Mouse (Mus musculus) monocyte, adult 2 months (primary cell): Measurements from ENCODE around the gene Ssbp2.
A peak's percentile ranks its signal among the peaks of the same experiment; 100 is the strongest.

Experiments
- DNase-seq, 2 experiments: peaks; one replicate each; pipeline ENCODE4 v3.0.0; 2022; ENCODE audit warnings: low spot score in 2 of 2, low read depth in 1 of 2

Gene Ssbp2

DNA sequence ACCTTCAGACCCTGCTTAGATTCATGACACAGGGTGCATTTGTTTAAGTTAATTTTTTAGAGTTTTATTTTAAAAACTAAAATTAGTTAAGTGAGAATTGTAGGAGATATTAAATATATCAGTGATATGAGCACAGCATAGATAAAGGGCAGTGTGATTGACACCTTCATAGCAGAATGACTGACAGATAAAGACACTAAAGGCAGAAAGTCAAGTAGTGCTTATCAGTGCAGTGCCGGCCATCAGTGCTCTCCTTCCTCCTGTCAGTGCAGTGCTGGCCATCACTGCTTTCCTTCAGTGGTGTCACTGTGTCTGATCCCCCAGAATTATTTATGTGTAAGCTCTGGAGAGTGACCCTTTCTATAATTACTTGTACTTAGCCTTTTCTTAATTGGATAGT lies 159.3 kb downstream of the Ssbp2 start:
- DNase-seq, result no peak

DNA sequence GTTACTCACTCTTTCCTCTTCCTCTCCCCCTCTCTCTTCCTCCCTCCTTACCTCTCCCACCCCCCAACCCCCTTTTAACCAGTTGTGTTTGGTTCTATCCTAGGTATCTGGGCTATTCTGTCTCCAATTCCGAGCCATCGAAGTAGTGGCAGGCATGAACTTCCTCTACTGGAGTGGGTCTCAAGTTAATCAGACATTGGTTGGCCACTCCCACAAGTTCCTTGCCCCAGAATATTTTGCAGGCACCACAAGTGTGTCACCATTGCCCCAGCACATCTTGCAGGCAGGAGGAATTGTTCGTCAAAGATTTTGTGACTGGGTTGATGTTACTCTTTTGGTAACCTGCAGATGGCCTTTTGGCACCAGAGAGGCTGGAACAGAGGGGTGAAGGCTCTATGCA lies 160.5 kb downstream of the Ssbp2 start:
- no peak for DNase-seq

DNA sequence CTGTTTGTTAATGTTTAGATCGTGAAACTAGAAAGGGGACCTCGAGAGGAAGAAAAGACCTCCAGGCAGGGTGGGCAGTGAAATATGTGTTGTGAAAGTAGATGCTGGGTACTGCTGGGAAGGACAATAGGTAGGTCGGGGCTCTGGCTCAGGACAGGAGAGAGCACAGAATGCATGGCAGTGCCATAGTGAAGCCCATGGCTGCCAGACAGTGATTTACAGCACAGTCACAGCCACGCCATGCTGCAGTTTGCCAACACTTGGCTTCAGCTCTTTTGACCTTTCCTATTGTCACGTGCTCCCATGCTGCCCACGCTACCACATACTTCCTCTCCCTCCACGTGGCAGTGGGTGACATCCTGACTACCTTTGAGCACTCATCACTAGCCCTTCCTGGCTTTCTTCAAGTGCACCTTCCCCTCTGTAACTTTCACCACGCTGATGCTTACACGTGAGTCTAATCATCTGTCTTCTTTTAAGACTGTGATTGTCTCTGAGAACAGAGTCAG lies 171.3 kb downstream of the Ssbp2 start:
- DNase-seq, result no peak

DNA sequence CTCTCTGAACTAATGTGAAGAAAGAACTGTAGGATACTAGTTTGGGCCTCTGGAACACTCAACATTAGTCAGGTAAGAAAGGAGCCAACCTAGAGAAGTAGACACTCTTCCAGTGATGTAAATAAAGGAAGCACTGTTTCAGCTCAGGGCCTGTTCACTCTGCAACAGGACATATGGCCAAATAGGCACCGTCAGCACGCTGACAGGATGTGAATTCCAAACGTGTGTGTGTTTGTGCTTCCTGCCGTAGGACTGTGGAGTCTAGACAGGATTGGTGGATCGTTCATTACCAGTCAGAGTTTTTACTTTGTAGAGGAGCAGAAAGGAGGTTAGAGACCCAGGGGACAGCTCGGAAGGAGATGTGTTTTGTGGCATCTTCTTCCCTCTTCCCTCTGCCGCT lies 174.0 kb downstream of the Ssbp2 start:
- no peak for DNase-seq

DNA sequence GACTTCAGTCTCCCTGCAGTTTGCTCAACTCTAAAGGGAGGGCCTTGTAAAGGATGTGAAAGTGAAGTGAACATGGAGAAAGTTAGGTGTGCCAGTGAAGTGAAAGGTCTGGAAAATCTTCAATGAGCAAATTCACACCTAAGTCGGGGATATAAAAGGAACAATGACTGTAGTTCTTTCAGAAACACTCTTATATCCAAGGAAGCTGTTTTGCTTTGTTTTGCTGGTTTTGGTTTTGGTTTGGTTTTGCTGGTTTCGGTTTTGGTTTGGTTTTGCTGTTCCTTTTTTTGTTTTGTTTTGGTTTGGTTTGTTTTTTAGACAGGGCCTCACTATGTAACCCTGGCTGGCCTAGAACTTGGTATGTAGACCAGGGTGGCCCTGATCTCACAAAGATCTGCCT lies 175.9 kb downstream of the Ssbp2 start:
- DNase-seq, result no peak

DNA sequence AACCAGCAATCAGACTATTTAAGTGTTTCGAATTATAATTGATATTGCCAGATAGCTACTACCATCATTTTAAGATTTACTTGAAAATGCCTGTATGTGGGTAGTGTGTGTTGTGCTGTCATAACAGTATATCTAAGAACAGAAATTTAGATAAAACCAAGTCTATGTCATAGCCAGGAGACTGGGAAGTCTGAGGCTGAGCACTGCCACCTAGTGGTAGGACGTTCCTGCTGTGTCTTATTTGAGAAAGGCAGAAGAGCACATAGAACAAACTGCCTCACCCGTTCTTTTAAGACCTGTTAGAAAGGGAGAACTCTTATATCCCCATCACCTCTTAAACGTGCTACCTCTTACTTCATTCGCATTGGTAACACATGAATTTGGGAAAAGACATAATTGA lies 176.7 kb downstream of the Ssbp2 start:
- DNase-seq, result peak in 1 of 2 experiments; percentile 48

- no peak for DNase-seq
Measured at GRCm38 (mm10) chr13:91638836-91639235, 178.8 kb downstream of the Ssbp2 start.

GRCm38 (mm10) chr13:91640219-91640618 lies 180.1 kb downstream of the Ssbp2 start:
- DNase-seq, result no peak

GRCm38 (mm10) chr13:91648240-91648639 lies 188.2 kb downstream of the Ssbp2 start:
- DNase-seq, result no peak

GRCm38 (mm10) chr13:91649926-91650325 lies 189.8 kb downstream of the Ssbp2 start:
- no peak for DNase-seq

DNA sequence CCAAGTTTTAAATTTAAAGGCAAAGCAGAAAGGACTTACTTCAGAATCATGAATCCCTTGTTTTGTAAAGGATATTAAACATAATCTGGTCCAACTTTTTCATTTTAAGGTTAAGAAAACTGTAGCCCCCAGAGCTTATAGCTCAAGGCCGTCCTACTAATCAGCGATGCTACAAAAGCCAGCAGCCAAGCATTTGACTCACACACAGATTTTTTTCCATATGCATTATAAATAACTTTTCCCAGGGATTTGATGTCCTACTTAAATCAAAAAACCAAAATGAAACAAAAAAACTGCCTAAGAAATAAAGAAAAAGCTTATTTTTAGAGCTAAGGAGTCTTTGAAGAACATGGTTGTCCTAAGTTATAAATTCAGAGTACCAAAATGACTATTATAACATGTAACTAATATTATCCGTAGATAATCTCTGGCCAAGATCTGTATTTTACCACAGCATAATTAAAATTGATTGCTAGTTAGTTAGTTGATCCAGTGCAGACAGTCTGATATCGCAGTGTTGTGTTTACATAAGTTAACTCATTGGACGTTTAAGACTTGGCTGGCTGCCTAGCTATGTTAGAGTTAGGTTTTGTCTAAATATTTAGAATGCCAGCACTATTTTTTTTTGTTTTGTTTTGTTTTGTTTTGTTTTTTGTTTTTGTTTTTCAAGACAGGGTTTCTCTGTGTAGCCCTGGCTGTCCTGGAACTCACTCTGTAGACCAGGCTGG lies 201.1 kb downstream of the Ssbp2 start:
- DNase-seq, result no peak

DNA sequence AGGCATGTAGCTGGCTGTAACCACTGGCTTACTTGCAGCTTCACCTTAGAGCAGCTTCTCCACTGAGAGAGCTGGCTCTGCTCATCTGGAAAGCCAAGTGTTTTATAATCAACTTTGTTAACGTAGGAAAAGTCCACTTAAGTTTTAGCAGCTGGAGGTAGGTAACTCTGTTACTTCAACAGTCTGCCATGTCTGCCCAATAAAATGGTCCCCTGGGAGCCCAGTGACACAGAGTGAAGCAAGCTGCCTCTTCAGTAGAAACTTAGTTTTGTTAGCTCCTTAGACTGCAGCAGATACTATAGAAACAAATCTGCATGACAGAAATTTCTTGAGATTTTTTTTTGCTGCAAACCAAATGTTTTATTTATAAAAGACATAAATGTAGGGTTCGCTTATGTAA lies 202.7 kb downstream of the Ssbp2 start:
- DNase-seq, result no peak

DNA sequence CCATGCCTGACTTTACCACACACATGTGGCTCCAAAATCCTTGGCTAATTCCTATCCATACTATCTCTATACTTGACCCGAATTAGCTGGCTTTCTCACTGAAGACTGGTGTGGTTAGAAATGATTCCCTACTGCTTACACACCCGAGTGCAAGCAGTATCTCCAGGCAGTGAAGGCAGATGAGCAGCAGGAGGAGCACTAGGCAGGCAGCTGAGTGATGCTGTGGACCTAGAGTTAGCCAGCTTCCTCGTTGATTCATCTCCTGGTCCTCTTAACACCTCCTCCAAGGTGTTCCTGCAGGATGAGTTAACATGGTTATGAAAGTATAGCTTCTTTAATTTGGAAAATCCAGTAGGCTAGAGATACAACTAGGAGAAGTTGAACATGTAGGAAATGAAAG lies 213.2 kb downstream of the Ssbp2 start:
- no peak for DNase-seq

DNA sequence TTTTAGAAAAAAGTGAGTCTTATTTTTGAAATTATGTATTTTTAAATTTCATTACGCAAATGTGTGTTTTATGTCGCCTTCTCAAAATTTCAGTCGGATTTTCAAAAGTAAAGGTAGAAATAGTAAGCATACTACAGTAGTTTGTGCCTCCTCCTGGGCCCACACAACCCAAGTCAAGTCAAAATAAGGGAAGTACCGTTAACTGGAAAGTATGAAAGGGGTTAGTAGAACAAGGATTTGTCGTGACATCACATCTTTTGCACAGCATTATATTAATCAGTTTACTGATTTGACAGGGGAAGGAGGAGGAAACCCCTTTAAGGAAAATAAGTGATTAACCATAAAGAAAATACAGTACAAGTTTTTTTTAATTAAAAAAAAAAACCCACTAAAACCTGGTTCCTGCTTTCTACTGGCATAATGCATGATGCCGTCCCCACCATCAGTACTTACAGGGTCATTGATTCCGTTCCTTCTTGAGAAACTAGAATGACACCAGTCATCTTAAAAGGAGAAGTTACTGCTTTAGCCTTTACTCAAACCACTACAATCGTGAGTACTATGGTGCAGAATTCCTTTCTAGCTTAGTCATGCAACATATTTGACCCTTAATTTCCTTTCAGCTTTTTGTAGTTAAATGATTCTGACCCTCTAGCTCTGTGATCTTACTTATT lies 220.8 kb downstream of the Ssbp2 start:
- no peak for DNase-seq

DNA sequence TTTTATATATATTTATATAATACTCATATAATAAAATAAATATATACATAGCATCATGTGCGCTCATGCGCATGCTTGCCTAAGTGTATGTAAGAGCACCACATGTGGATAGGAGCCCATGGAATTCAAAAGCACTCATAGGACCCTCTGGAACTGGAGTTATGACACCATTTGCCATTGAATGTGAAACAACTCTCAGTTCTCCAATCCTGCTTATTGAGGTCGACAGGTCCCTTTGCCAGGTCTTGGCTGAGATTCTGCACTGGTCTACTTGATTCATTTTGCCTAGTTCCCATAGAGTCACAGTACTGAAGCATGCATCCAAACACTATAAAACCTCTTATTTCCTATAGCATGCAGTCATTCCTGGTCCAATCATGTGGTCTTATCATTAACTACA lies 221.4 kb downstream of the Ssbp2 start:
- no peak for DNase-seq

DNA sequence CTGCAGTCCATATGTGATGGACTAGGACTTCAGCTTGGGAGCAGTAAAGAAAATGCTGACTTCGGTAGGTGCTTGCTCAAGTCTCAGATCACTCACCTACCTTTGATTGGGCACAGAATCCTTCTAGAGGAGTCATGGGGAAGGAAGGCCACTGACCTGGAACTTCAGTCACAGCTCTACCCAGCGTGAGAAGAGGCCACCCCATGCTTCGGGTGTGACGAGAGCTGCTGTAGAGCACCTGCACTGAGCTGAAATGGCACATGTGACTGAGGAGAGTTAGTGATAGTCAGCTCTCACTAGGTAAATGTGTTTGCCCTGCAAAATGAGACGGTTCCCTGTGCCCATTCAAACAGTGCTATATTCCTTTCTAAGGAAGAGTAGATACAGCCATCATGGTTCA lies 230.0 kb downstream of the Ssbp2 start:
- no peak for DNase-seq

GRCm38 (mm10) chr13:91693615-91694014 lies 233.5 kb downstream of the Ssbp2 start:
- no peak for DNase-seq

- DNase-seq, result no peak
Measured at GRCm38 (mm10) chr13:91695406-91695805, 235.3 kb downstream of the Ssbp2 start.

- no peak for DNase-seq
Measured at GRCm38 (mm10) chr13:91696109-91696645, 236.1 kb downstream of the Ssbp2 start.

GRCm38 (mm10) chr13:91697011-91697410 lies 236.9 kb downstream of the Ssbp2 start:
- DNase-seq, result no peak

GRCm38 (mm10) chr13:91702337-91702736 lies 242.3 kb downstream of the Ssbp2 start:
- peak in 1 of 2 experiments; percentile 13 for DNase-seq

DNA sequence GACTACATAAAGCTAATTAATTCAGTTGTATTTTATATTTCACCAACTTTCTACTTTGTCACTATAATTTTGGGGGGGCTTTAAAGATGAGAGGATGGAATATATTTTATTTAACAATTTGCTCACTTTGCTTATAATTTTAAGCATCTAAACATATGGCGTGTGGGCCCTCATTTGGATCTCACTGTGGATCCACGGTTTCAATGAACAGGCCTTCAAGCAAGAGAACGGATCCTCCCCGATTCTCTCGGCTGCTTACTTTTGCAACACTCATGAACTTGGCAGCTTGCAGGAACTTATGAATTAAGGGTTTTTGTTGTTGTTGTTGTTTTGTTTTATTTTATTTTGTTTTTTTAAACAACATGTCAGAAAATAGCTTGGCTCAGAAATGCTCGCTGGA lies 259.4 kb downstream of the Ssbp2 start:
- DNase-seq, result no peak
